Mouse (Mus musculus) embryonic facial prominence, embryonic 12.5 days (tissue): ENCODE data around the gene Dapk1. TPM values are rescaled to one million over a fixed set of nuclear protein-coding genes. Genes with fewer than 3 reads are reported as not detected.

Experiments
- ATAC-seq: fragments of 200-750 bp; cut with Nextera tagmentation; 2 replicates; pipeline ENCODE4 v1.8.0; 2017; ENCODE audit not compliant: insufficient number of reproducible peaks, insufficient read depth, low FRiP score, low TSS enrichment
- H3K27ac ChIP-seq: fragments of 300-500 bp; sonication (generic); 2 replicates; pipeline ENCODE4 v1.5.1; 2016; ENCODE audit warnings: mild to moderate bottlenecking
- H3K27me3 ChIP-seq: fragments of 300-500 bp; sonication (generic); 2 replicates; pipeline ENCODE4 v1.6.1; 2016; ENCODE audit warnings: mild to moderate bottlenecking, moderate library complexity
- H3K36me3 ChIP-seq: fragments of 300-500 bp; sonication (generic); 2 replicates; pipeline ENCODE4 v1.6.1; 2016; ENCODE audit warnings: mild to moderate bottlenecking
- H3K4me1 ChIP-seq: fragments of 300-500 bp; sonication (generic); 2 replicates; pipeline ENCODE4 v1.6.1; 2016
- H3K4me2 ChIP-seq: fragments of 300-500 bp; sonication (generic); replicated peaks from 2 replicates; pipeline ENCODE4 v1.6.1; 2016; ENCODE audit warnings: mild to moderate bottlenecking, moderate library complexity
- H3K4me3 ChIP-seq: fragments of 300-500 bp; sonication (generic); 2 replicates; pipeline ENCODE4 v1.5.1; 2016; ENCODE audit warnings: mild to moderate bottlenecking
- H3K9ac ChIP-seq: fragments of 300-500 bp; sonication (generic); 2 replicates; pipeline ENCODE4 v1.6.1; 2016; ENCODE audit warnings: mild to moderate bottlenecking, moderate library complexity
- H3K9me3 ChIP-seq: fragments of 300-500 bp; sonication (generic); 2 replicates; pipeline ENCODE4 v1.6.1; 2016; ENCODE audit warnings: mild to moderate bottlenecking, moderate library complexity
- WGBS: fragments of 180-500 bp; shearing (Covaris S2); methylation state at CpG from one replicate; pipeline ENCODE4 v1.1.7; 2016; 5-methylcytosine and 5-hydroxymethylcytosine counted together
- polyA plus RNA-seq: library from polyadenylated mRNA; unstranded; fragments of >200 nt; fragmentation: Nextera tagmentation; extraction: Ambion mirVana; gene quantifications from 2 replicates; pipeline ENCODE4 v1.2.1, GENCODE M21; 2016

Gene Dapk1
- polyA plus RNA-seq, 1 experiment from 2014 or later, result 29.9 TPM

- Histone ChIP-seq H3K27ac (no peak overlapping the region), H3K4me3 (no peak overlapping the region), H3K4me1 (peaks cover 13% of the 10 kb centered on the region), H3K36me3 (peaks cover 28% of the 10 kb centered on the region), H3K9ac (no peak overlapping the region), H3K9me3 (no peaks in the 10 kb centered on the region), H3K27me3 (no peaks in the 10 kb centered on the region), H3K4me2 (no peak overlapping the region)
- WGBS, result 92% methylated on average over 9 of the region's 9 CpGs
- no peak for ATAC-seq
Measured at GRCm38 (mm10) chr13:60735306-60735705, 133.6 kb downstream of the Dapk1 start.

GRCm38 (mm10) chr13:60736421-60737105 lies 134.8 kb downstream of the Dapk1 start:
- 0 out of 2 replicates have a peak overlapping the region, but pooled peaks have one; percentile 7 for H3K27ac ChIP-seq
- H3K9ac ChIP-seq, result no peak overlapping the region
- 71% methylated on average over 13 of the region's 13 CpGs for WGBS
- no peaks in the 10 kb centered on the region for H3K9me3 ChIP-seq
- no peaks in the 10 kb centered on the region for H3K27me3 ChIP-seq
- no peak overlapping the region for H3K4me2 ChIP-seq
- peaks cover 13% of the 10 kb centered on the region for H3K4me1 ChIP-seq
- peaks cover 20% of the 10 kb centered on the region for H3K36me3 ChIP-seq
- ATAC-seq, result no peak
- H3K4me3 ChIP-seq, result no peak overlapping the region

GRCm38 (mm10) chr13:60737632-60738324 lies 136.0 kb downstream of the Dapk1 start:
- H3K9me3 ChIP-seq, result no peaks in the 10 kb centered on the region
- H3K9ac ChIP-seq, result no peak overlapping the region
- peak overlapping the region; percentile 69 for H3K27ac ChIP-seq
- 12% methylated on average over 9 of the region's 9 CpGs for WGBS
- H3K4me1 ChIP-seq, result peaks cover 13% of the 10 kb centered on the region
- peak overlapping the region; percentile 44 for H3K4me2 ChIP-seq
- peak; percentile 80; the same call in 1 of the 2 replicates for ATAC-seq
- no peak overlapping the region for H3K4me3 ChIP-seq
- H3K36me3 ChIP-seq, result peaks cover 17% of the 10 kb centered on the region
- H3K27me3 ChIP-seq, result no peaks in the 10 kb centered on the region

GRCm38 (mm10) chr13:60738429-60738828 lies 136.7 kb downstream of the Dapk1 start:
- Histone ChIP-seq H3K4me2 (peak overlapping the region; percentile 44), H3K4me3 (no peak overlapping the region), H3K9me3 (no peaks in the 10 kb centered on the region), H3K27me3 (no peaks in the 10 kb centered on the region), H3K27ac (peak overlapping the region; percentile 69), H3K9ac (no peak overlapping the region), H3K36me3 (peaks cover 14% of the 10 kb centered on the region), H3K4me1 (peaks cover 13% of the 10 kb centered on the region)
- WGBS, result 11% methylated on average over 9 of the region's 9 CpGs
- 0 out of 2 replicates have a peak, but pooled peaks have one; percentile 14 for ATAC-seq

GRCm38 (mm10) chr13:60740248-60740647 lies 138.5 kb downstream of the Dapk1 start:
- Histone ChIP-seq H3K9me3 (no peaks in the 10 kb centered on the region), H3K9ac (no peak overlapping the region), H3K4me3 (no peak overlapping the region), H3K27ac (no peak overlapping the region), H3K36me3 (peaks cover 14% of the 10 kb centered on the region), H3K27me3 (no peaks in the 10 kb centered on the region), H3K4me2 (no peak overlapping the region), H3K4me1 (peaks cover 13% of the 10 kb centered on the region)
- 90% methylated on average over 6 of the region's 6 CpGs for WGBS
- ATAC-seq, result no peak

- Histone ChIP-seq H3K9ac (no peak overlapping the region), H3K4me2 (no peak overlapping the region), H3K36me3 (peaks cover 14% of the 10 kb centered on the region), H3K27me3 (no peaks in the 10 kb centered on the region), H3K27ac (no peak overlapping the region), H3K9me3 (no peaks in the 10 kb centered on the region), H3K4me3 (no peak overlapping the region), H3K4me1 (peaks cover 6% of the 10 kb centered on the region)
- no peak for ATAC-seq
- 82% methylated on average over 3 of the region's 3 CpGs for WGBS
Measured at GRCm38 (mm10) chr13:60742611-60743010, 140.9 kb downstream of the Dapk1 start.

GRCm38 (mm10) chr13:60743381-60744077 lies 141.8 kb downstream of the Dapk1 start:
- Histone ChIP-seq H3K4me1 (no peaks in the 10 kb centered on the region), H3K36me3 (peaks cover 22% of the 10 kb centered on the region), H3K27me3 (no peaks in the 10 kb centered on the region), H3K9ac (no peak overlapping the region), H3K4me2 (no peak overlapping the region), H3K9me3 (no peaks in the 10 kb centered on the region), H3K27ac (no peak overlapping the region), H3K4me3 (no peak overlapping the region)
- WGBS, result 83% methylated on average over 13 of the region's 13 CpGs
- peak; percentile 6; the same call in 1 of the 2 replicates for ATAC-seq

- no peaks in the 10 kb centered on the region for H3K4me1 ChIP-seq
- 34% methylated on average over 7 of the region's 7 CpGs for WGBS
- no peak overlapping the region for H3K4me3 ChIP-seq
- H3K9me3 ChIP-seq, result no peaks in the 10 kb centered on the region
- H3K36me3 ChIP-seq, result peaks cover 25% of the 10 kb centered on the region
- ATAC-seq, result peak; percentile 65
- no peaks in the 10 kb centered on the region for H3K27me3 ChIP-seq
- no peak overlapping the region for H3K27ac ChIP-seq
- no peak overlapping the region for H3K4me2 ChIP-seq
- no peak overlapping the region for H3K9ac ChIP-seq
Measured at GRCm38 (mm10) chr13:60744078-60744460, 142.3 kb downstream of the Dapk1 start.

GRCm38 (mm10) chr13:60744736-60745135 lies 143.0 kb downstream of the Dapk1 start:
- Histone ChIP-seq H3K36me3 (peaks cover 29% of the 10 kb centered on the region), H3K27ac (no peak overlapping the region), H3K4me3 (no peak overlapping the region), H3K4me2 (no peak overlapping the region), H3K9me3 (no peaks in the 10 kb centered on the region), H3K27me3 (no peaks in the 10 kb centered on the region), H3K4me1 (no peaks in the 10 kb centered on the region), H3K9ac (no peak overlapping the region)
- 91% methylated on average over 3 of the region's 3 CpGs for WGBS
- no peak for ATAC-seq

GRCm38 (mm10) chr13:60745358-60745757 lies 143.6 kb downstream of the Dapk1 start:
- Histone ChIP-seq H3K4me1 (no peaks in the 10 kb centered on the region), H3K36me3 (peaks cover 29% of the 10 kb centered on the region), H3K9ac (no peak overlapping the region), H3K27ac (no peak overlapping the region), H3K4me2 (no peak overlapping the region), H3K4me3 (no peak overlapping the region), H3K27me3 (no peaks in the 10 kb centered on the region), H3K9me3 (no peaks in the 10 kb centered on the region)
- ATAC-seq, result no peak
- 90% methylated on average over 12 of the region's 12 CpGs for WGBS

GRCm38 (mm10) chr13:60746271-60746670 lies 144.5 kb downstream of the Dapk1 start:
- Histone ChIP-seq H3K4me2 (no peak overlapping the region), H3K27me3 (no peaks in the 10 kb centered on the region), H3K4me3 (no peak overlapping the region), H3K4me1 (no peaks in the 10 kb centered on the region), H3K36me3 (peaks cover 37% of the 10 kb centered on the region), H3K9me3 (no peaks in the 10 kb centered on the region), H3K9ac (no peak overlapping the region), H3K27ac (no peak overlapping the region)
- 38% methylated on average over 1 of the region's 1 CpGs for WGBS
- ATAC-seq, result no peak
